Mouse (Mus musculus): ENCODE measurements around the gene Otop3.

DNA sequence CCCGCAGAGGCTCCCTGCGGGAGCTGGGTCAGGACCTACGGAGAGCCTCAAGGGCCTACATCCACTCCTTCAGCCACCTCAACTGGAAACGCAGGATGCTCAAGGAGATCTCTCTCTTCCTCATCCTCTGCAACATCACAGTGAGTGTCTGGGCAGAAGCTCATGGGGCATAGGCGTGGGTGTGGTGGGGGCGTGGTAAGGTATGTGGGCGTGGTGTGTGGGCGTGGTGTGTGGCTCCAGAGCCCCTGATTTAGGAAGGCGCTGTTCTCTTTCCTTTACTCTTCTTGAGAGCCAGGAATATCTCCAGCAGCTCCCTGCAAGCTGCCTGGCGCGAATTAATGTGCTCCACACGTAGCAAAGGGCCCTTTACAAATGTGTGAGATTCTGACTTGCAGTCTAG is 10.4 kb downstream of the Otop3 start:
- TF ChIP-seq CTCF (IDR thresholded peaks at IDR 0.05; ENCODE audit: low read depth, low read length) (no peak), POLR2A (IDR thresholded peaks at IDR 0.05; ENCODE audit: extremely low read depth, insufficient read depth, low read length) (no peak)
